Mouse (Mus musculus) embryo, embryonic 10.5 days (tissue): Measurements from ENCODE around the gene Snx12.

Experiments
- DNase-seq: peaks from one replicate; pipeline ENCODE4 v3.0.0-alpha.2; 2015; ENCODE audit warnings: low spot score

The Snx12 gene

GRCm38 (mm10) chrX:101221834-101222795 lies at the start of gene Snx12:
Snx12 (minus strand) TSS chrX:101222563.
- DNase-seq: peak; percentile 88

- DNase-seq: no peak
Measured at GRCm38 (mm10) chrX:101268755-101269124, 46.4 kb upstream of the Snx12 start, which contains the start of gene Gm20489. Gm20489 (minus strand) TSS chrX:101269023.

DNA sequence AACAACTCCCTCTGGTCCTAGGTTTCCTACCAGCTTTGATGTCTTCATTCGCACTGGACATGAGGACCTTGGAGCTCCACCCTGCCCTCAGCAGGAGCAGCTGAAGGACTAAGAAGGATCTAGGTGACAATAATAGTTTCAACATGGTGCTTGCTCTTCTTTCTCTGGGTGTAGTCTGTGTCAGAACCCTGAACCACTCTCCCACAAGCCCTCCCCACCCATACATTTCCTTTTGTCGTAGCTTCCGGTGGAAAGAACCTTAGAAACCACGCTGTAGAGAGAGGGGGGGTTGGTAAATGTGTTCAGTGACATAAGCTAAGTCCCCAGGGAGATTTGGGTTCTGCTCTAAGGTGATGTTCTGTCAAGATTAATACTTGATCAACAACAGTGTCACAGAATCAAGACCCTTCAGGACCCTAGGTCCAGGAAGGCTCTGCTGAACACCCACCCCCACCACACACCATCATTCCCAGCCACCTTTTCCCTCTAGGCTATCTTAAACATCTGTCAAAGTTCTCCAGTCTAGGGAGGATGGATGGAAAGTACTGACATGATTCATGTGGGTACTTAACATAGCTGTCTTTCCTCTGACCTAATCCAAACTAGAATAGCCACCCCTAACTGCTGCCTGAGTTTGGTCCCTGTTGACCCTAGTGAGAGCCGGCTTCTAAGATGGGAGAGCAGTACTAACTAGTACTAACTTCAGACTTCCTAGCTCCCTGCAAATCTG lies 45.8 kb upstream of the Snx12 start, which contains the start of gene Il2rg:
Il2rg (minus strand) TSS at position 231 of the 730 bp plus-strand sequence.
- no peak for DNase-seq

GRCm38 (mm10) chrX:101266631-101267030 lies 44.3 kb upstream of the Snx12 start:
- no peak for DNase-seq

GRCm38 (mm10) chrX:101263892-101264291 lies 41.5 kb upstream of the Snx12 start, which contains the start of gene Gm614:
Gm614 (minus strand) TSS chrX:101263992.
- DNase-seq: no peak

DNA sequence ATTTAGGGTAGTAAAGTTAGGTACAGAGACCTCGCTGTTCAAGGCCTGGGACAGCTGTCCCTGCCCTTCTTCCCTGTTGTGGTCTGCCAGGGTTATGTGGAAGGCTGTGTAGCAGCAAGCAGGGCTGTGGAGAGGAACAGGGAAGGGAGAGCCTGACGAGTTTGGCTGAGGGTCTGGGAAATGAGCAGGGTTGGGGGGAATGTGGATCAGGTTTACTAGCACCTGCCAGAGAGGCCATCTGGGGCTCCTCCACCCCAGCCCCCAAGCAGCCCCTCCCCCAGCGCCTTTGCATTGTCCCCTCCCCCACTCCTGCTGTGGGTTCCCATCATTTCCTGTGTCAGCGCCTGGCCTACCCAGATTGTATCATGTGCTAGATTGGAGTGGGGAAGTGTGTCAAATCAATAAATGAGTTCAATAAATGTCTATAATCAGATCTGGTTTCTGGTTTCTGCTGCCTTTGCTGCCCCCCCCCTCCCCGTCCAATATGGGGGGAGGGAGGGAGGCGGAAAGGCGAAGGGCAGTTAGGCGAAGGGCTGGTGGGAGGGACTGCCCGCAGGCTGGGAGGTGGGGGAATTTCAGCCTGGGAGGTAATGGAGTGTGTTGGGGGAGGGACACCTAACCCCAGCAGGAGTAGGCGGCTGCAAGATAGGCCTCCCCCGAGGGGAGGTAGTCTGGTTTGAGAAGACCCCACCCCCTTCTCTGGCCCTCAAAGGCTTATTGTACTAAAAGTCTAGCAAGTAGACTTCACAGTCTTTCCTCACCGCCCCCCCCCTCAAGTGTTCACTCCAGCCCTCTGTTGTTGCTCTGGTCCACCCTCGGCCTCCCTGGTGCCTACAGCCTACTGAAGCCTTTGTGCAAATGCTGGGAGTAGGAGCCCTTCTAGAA lies 38.3 kb upstream of the Snx12 start:
- peak; percentile 75 for DNase-seq

DNA sequence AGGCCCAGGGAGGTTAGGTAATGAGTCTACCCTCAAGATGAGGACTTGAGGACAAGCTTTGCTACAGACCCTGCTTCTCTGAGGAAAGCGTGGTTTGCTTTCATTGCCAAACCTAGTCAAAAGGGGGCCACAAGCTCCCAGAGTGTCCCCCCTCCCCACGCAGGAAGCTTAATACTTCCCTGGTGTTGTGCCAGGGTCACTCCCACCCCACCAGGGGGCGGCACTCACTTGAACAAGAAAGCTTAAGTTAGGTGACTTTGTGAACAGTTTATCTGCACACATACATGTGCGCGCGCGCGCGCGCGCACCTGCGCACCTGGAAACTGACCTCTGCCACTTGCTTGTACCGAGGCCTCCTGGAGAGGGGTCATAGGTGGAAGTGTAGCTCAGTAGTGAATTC lies 34.2 kb upstream of the Snx12 start:
- no peak for DNase-seq

DNA sequence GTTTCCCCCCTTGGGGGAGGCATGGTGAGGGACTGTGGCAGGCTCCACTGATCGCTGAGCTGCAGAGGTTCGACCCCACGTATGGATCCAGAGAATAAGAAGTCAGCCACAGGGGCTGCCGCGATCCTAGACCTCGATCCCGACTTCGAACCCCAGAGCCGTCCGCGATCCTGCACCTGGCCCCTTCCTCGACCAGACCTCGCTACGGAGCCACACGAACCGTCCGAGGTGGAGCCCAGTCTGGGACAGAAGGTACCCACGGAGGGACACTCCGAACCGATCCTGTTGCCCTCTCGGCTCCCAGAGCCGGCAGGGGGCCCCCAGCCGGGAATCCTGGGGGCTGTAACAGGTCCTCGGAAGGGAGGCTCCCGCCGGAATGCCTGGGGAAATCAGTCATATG lies 32.4 kb upstream of the Snx12 start:
- DNase-seq: no peak

DNA sequence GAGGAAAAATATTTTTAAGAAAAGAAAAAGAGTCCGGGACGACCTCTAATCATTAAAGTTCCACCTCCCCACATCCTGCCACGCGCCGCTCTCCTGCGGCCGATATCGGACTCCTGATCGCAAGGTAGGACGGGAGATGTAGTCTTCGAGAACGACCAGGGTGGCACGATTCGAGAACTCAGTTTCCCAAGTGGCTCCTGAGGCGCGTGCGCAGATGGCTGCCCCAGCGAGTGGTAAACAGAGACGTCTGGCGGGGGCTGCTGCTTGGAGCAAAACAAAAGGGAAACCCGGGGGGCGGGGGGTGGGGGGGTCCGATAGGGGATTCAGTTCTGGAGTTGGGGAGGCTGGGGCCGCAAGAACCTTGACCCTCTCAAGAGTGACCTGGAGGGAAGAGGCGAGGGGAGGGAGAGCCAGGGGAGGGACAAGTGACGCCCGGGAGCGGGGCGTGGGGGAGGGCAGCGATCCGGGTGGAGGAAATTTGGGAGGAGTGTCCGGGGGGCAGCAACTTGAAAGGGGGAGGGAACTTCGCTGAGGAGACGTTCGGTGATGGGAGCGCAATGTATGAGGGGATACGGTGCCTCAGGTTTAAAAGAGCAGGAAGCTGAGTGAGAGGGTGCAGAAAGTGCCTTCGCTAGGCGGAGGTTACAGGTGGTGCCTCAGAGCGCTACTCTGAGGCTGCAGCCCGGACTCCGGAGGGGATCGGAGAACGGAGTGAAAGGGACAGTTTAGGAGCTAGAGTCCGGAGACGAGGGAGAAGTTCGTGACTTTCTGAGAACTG lies 31.8 kb upstream of the Snx12 start, which contains the start of gene Foxo4:
Foxo4 (plus strand) TSS at position 577 of the 778 bp plus-strand sequence.
- peak; percentile 93 for DNase-seq

DNA sequence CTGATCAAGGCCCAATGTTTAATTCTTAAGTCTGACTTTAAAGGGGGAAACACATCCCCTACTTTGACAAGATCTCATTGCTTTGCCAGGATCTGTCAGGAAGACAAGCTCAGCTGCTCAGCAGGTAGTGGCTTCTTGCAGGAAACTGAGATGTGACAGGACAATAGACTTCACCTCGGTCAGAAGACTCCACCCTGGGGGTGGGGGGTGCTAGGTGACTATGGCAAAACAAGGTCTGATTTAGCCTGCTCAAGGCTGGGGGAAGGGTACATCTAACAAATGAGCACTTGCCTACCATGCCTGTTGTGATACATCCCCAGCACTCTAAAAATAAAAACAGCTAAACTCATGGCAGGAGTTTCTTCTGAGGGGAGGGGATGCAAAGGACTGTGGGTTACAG lies 22.6 kb upstream of the Snx12 start:
- no peak for DNase-seq

DNA sequence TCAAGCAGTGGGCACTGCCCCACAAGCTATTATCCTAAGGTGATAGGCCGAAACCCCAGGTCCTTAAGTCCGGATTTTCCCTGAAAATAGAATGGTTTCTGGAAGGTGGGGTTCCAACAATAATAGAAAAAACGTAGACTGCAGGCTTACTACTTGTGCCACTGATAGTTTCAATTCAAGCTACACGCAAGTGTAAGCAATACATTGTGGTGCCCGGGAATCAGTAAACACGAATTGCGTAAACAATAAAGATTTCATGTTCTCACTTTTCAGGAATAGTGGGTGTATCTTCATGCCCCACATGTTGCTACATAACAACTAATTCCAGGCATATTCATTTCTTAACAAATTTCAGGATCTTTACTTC lies 416 bp upstream of the Snx12 start:
- no peak for DNase-seq

- DNase-seq: no peak
Measured at GRCm38 (mm10) chrX:101189285-101189684, 33.1 kb downstream of the Snx12 start.

- no peak for DNase-seq
Measured at GRCm38 (mm10) chrX:101187647-101188046, 34.7 kb downstream of the Snx12 start.

DNA sequence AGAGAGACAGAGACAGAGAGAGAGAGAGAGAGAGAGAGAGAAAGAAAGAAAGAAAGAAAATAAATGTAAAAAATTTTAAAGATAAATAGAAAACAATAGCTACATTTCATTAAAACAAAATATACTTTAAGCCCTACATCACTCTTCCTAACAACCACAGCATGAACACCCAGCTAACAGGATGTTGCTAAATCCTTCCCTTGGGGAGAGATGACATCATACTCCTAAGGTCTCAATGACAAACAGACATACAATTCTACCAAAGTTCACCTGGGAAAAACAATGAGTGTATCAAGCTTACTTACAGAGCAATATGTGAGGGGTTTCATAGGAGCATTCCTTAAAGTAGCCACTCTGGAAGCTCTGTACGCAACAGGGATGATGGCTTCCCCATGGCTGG lies 49.0 kb downstream of the Snx12 start:
- DNase-seq: no peak

DNA sequence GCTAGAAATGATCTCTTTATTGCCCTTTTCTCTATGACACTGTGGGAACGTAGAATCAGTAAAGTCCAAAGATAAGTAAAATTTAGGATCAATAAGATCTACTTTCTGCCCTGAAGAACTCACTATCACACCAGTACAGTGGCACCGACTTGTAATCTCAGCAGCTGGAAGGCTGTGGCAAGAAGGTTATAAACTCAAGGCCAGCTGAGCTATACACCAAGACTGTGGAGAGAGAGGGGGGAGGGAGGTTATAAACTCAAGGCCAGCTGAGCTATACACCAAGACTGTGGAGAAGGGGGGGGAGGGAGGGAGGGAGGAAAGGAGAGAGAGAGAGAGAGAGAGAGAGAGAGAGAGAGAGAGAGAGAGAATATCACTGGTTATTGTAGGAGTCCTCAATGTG lies 53.9 kb downstream of the Snx12 start:
- DNase-seq: no peak

- DNase-seq: no peak
Measured at GRCm38 (mm10) chrX:101163739-101164138, 58.6 kb downstream of the Snx12 start.

- no peak for DNase-seq
Measured at GRCm38 (mm10) chrX:101163278-101163677, 59.1 kb downstream of the Snx12 start.

DNA sequence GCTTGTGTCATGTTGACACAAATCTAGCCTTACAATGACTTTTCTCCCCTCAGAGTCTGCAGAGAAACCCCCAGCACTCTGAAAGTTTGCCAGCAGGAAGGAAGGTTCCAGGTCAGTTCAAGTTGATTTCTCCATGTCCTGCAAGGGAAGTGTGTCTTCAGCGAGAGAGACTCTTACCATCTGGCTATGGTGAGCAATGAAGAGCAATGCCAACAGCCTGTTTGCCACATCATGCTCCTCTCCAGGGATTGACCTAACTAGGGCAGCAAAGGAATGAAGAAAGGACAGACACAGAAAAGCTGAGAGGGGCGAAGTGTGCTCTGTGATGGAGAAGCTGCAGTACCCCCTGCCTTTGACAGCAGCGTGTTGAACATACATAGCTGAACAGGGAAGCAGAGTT lies 59.8 kb downstream of the Snx12 start:
- DNase-seq: no peak

- no peak for DNase-seq
Measured at GRCm38 (mm10) chrX:101157488-101157887, 64.9 kb downstream of the Snx12 start.

DNA sequence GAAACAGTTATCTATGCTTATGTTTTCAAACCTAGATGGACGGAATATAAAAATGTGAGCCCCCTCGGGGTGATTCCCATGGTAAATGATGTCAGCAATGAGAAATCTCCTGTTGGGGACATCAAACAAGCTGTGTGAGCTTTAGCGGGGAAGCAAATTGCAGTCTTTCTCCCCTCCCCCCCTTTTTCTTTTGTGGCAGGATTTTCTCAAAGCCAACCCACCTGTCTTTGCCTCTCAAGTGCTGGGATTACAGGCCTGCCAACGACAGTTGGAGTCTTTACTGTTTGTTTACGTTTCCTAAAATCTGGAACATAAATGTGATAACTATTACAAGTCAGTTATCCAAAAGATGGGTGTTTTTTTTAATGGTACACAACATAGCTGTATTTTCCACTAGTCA lies 66.0 kb downstream of the Snx12 start:
- peak; percentile 24 for DNase-seq

DNA sequence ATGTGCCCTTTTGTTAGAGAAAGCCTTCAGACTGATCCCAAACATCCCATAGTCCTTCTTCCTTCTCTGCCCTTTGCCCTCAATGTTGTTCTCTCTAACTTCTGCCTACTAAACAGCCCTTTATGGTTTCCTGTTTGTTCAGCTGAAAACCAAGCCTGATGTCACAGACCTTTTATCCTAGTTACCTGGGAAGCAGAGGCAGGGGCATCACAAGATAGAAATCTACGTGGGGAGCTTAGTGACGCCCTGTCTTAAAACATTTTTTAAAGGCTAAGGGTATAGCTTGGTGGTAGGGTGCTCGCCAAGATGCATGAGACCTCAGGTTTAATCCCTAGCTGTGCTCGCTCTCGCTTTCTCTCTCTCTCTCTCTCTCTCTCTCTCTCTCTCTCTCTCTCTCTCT lies 74.9 kb downstream of the Snx12 start:
- DNase-seq: no peak
